Mouse (Mus musculus): ENCODE results near the gene Osbpl8. TPM values are rescaled to one million over a fixed set of nuclear protein-coding genes. Genes with fewer than 3 reads are reported as not detected.

The Osbpl8 gene
- polyA plus RNA-seq, 1 experiment = 25.0 TPM

DNA sequence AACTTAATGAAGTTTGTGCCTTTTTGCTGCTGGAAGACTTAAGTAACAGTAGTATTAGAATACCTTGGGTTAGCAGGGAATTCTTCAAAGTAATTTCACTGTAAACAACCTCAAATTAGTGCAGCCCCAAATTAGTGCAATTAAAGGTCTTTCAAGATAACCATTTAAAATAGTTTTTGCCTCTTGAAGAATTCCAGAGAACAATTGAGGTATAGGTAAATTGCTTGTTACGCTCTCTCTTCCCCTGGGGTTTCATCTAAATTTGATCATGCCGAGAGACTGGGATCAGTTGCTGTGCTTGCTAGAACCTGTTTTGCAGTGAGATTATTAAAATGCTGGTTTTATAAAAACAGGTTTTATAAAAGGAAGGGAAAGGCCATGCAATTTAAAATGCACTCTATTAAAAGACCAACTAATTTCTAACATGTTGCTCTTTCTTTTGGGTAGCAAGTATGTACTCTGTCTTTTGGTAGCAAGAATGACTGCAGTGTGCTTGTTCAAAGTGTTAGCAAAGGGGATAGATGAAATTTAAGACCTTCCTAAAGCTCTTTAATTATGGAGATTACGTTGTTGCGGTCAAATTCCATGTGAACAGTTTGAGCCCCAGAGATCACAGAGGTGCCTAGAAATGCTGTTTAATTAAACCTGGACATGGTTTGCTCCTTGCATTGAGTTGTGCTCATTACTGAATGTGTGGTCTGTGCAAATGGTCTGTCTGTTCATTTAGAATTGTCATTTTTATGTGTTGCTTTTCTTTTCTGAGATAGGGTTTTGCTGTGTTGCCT is 1.7 kb downstream of the Osbpl8 start:
- TF ChIP-seq POLR2A (IDR thresholded peaks at IDR 0.05; ENCODE audit: borderline replicate concordance, control insufficient read depth, low read depth, low read length) (no peak), CTCF (IDR thresholded peaks at IDR 0.05; ENCODE audit: control insufficient read depth, insufficient read depth, low read length) (no peak)
- Histone ChIP-seq H3K4me1 (ENCODE audit: control insufficient read depth, insufficient read depth, low read length) (peaks cover 6% of the 10 kb centered on the region), H3K27ac (ENCODE audit: control insufficient read depth, insufficient read depth, low read depth, low read length, poor library complexity) (no peak overlapping the region), H3K4me3 (replicated peaks; ENCODE audit: control insufficient read depth, low read depth, low read length) (peak overlapping the region; percentile 99)
- WGBS = 10% methylated on average over 4 of the region's 4 CpGs

DNA sequence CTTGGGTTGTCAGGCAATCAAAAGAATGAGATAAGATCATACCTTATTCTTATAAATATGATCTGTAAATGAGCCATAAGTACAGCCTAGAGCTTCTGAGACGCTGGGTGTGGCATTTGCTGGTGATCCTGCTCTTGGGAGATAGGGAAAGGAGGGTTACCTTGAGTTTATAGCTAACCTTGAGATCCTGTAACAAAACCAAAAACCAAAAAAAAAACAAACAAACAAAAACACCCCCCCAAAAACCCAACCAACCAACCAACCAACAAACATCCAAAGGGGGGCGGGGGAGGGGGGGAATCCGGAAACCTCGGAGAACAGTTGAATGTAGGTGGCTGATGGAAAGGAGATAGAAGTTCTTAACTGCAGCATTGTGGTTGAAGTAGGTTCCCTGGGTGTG is 2.9 kb downstream of the Osbpl8 start:
- Histone ChIP-seq H3K4me3 (replicated peaks; ENCODE audit: control insufficient read depth, low read depth, low read length) (no peak overlapping the region), H3K27ac (ENCODE audit: control insufficient read depth, insufficient read depth, low read depth, low read length, poor library complexity) (peak overlapping the region; percentile 19; the same call in 1 of the 2 replicates), H3K4me1 (ENCODE audit: control insufficient read depth, insufficient read depth, low read length) (peaks cover 10% of the 10 kb centered on the region)
- TF ChIP-seq CTCF (IDR thresholded peaks at IDR 0.05; ENCODE audit: control insufficient read depth, insufficient read depth, low read length) = no peak
- TF ChIP-seq POLR2A (IDR thresholded peaks at IDR 0.05; ENCODE audit: borderline replicate concordance, control insufficient read depth, low read depth, low read length) = no peak
- 26% methylated on average over 4 of the region's 4 CpGs for WGBS

DNA sequence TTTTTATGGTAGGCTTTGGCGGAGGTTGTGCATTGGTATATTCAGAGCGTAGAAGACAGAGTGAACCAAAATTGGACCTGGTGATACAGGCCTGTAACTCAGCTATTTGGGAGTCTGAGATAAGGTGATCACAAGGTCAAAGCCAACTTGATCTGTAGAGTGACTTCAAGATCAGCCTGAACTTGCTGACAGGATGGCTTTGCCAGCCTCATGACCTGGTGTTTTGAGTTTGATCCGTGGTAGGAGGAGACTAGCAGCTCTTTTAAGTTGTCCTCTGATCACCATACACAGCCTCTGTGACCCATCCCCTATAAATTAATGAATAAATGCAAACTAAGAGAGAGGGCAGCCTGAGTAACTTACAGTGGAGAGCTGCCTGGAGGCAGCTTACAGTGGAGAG is 3.8 kb downstream of the Osbpl8 start:
- peaks cover 6% of the 10 kb centered on the region for H3K4me1 ChIP-seq (ENCODE audit: control insufficient read depth, insufficient read depth, low read length)
- 41% methylated on average over 3 of the region's 3 CpGs for WGBS
- TF ChIP-seq CTCF (IDR thresholded peaks at IDR 0.05; ENCODE audit: control insufficient read depth, insufficient read depth, low read length) = no peak
- no peak for TF ChIP-seq POLR2A (IDR thresholded peaks at IDR 0.05; ENCODE audit: borderline replicate concordance, control insufficient read depth, low read depth, low read length)
- peak overlapping the region; percentile 66; the same call in 1 of the 2 replicates for H3K27ac ChIP-seq (ENCODE audit: control insufficient read depth, insufficient read depth, low read depth, low read length, poor library complexity)
- no peak overlapping the region for H3K4me3 ChIP-seq (replicated peaks; ENCODE audit: control insufficient read depth, low read depth, low read length)

DNA sequence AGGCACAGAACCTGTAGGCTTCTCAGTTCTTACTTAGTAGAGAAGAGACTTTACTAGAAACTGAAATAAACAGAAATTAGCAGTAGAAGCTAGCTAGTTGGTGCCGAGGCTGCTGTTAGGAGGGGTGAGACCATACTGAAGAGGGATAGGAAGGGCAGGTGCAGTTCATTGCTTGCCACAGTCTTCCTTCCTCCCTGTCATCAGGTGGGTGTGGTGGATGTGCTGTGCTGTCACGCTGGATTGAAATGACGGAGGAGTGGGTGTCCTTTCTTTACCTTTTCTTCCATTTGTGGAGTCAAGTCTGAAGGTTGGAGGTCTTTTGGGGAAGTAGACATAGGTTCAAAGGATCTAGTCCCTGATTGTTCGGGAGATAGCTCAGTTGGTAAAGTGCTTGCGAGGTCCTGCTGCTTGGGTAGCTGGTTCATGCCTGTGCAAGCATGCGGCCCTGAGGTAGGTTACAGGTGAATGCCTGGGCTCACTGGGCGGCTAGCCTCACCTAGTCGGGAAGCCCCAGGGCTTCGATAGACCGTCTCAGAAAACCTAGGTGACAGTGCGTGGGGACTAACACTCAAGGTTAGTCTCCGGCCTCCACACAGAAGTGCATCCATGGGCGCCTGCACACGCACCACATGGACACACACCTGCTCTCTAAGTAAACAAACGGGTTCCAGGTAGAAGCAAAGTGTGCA is 6.8 kb downstream of the Osbpl8 start:
- 55% methylated on average over 15 of the region's 15 CpGs for whole genome bisulfite sequencing
- H3K4me3 ChIP-seq (replicated peaks; ENCODE audit: control insufficient read depth, low read depth, low read length) = no peak overlapping the region
- peaks cover 8% of the 10 kb centered on the region for H3K4me1 ChIP-seq (ENCODE audit: control insufficient read depth, insufficient read depth, low read length)
- TF ChIP-seq CTCF (IDR thresholded peaks at IDR 0.05; ENCODE audit: control insufficient read depth, insufficient read depth, low read length) (peak; percentile 11; the same call in 1 of the 2 replicates), POLR2A (IDR thresholded peaks at IDR 0.05; ENCODE audit: borderline replicate concordance, control insufficient read depth, low read depth, low read length) (no peak)
- no peak overlapping the region; the same call in none of the 2 replicates for H3K27ac ChIP-seq (ENCODE audit: control insufficient read depth, insufficient read depth, low read depth, low read length, poor library complexity)

DNA sequence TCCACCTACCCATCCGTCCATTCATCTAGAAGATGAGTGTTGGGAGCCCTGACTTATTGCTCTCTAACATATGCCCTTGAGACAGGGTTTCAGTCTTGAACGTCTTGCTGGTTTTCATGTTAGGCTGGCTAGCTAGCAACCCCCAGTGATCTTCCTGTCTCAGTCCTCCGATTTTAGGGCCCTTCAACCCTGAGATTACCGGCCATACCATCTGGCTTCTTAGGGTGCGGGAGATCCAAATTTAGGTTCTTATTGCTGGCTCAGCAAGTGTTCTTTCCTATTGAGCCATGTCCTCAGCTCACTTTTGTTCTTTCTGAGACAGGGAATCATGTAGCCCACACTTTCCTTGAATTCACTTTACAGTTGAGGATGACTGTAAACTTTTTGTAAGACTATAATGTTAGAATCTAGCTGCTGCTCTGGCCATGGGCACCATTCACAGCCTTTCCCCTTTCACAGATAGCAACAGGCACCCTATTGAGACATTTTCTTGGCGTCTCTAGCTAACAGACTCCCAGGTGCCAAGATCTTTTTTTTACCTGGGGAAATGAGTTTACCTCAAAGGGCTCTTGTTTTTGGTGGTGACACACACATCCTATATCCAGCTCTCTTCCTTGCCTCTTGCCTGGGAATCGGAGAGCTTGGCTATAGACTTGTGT is 9.2 kb downstream of the Osbpl8 start:
- H3K4me3 ChIP-seq (replicated peaks; ENCODE audit: control insufficient read depth, low read depth, low read length) = no peak overlapping the region
- TF ChIP-seq POLR2A (IDR thresholded peaks at IDR 0.05; ENCODE audit: borderline replicate concordance, control insufficient read depth, low read depth, low read length) (no peak), CTCF (IDR thresholded peaks at IDR 0.05; ENCODE audit: control insufficient read depth, insufficient read depth, low read length) (no peak)
- peaks cover 10% of the 10 kb centered on the region for H3K4me1 ChIP-seq (ENCODE audit: control insufficient read depth, insufficient read depth, low read length)
- WGBS = 62% methylated on average over 7 of the region's 7 CpGs
- H3K27ac ChIP-seq (ENCODE audit: control insufficient read depth, insufficient read depth, low read depth, low read length, poor library complexity) = no peak overlapping the region

DNA sequence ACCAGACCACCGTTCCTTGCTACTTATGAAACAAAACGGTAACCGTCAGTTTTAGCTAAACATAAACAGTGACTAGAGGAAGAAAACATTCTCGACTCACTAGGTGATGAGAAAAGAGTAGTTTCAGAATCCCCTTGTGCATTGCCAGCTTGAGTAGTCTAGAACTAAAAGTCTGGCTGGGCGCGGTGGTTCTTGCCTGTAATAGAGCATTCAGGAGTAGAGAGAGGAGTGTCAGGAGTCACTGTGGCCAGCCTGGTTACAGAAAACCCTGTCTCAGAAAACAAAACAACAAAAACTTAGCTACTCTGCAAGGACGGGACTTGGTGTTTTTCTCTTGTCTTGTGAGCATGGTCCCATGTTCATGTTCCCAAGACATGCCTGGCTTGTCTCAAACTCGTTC is 12.8 kb downstream of the Osbpl8 start:
- Histone ChIP-seq H3K27ac (ENCODE audit: control insufficient read depth, insufficient read depth, low read depth, low read length, poor library complexity) (no peak overlapping the region), H3K4me3 (replicated peaks; ENCODE audit: control insufficient read depth, low read depth, low read length) (no peak overlapping the region), H3K4me1 (ENCODE audit: control insufficient read depth, insufficient read depth, low read length) (peaks cover 3% of the 10 kb centered on the region)
- TF ChIP-seq POLR2A (IDR thresholded peaks at IDR 0.05; ENCODE audit: borderline replicate concordance, control insufficient read depth, low read depth, low read length) (no peak), CTCF (IDR thresholded peaks at IDR 0.05; ENCODE audit: control insufficient read depth, insufficient read depth, low read length) (no peak)
- 56% methylated on average over 8 of the region's 8 CpGs for WGBS

DNA sequence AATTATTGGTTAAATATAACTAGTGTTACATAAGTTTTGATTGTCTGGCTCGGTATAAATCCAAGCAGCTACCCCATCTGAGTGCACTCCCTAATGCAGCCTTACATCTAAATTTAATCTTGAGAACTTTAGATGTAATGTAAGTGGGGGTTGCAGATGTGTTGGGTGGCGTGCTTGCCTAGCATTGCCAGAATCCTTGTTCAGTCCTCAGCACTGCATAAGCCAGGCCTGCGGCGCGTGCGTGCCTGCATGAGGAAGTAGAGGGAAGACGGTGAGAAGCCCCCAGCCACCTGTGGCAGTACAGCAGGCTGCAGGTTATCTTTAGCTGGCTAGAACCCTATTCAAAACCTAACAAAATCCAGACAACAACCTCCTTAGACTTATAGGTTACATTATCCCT is 13.5 kb downstream of the Osbpl8 start:
- WGBS = 24% methylated on average over 7 of the region's 7 CpGs
- Histone ChIP-seq H3K27ac (ENCODE audit: control insufficient read depth, insufficient read depth, low read depth, low read length, poor library complexity) (no peak overlapping the region), H3K4me1 (ENCODE audit: control insufficient read depth, insufficient read depth, low read length) (peaks cover 3% of the 10 kb centered on the region), H3K4me3 (replicated peaks; ENCODE audit: control insufficient read depth, low read depth, low read length) (no peak overlapping the region)
- TF ChIP-seq POLR2A (IDR thresholded peaks at IDR 0.05; ENCODE audit: borderline replicate concordance, control insufficient read depth, low read depth, low read length) (no peak), CTCF (IDR thresholded peaks at IDR 0.05; ENCODE audit: control insufficient read depth, insufficient read depth, low read length) (no peak; the same call in 1 of the 2 replicates)

DNA sequence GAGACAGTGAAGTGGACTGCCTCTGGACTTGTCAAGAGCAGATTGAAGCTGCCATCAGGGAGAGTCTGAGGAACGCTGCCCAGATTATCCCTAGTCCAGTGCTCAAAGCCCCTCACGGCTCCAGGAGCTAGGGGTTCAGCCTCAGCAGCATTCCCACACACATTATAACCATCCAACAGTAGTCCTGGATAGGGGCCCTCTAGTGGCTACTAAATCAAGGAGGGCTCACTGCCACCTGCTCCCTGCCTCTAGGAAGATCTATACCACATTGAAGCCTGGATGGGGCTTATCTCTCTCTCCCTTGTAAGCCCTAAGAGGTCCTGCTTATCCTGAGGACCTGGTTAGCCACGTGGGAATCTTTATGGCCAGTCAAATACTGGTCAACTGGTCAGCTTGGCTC is 16.1 kb downstream of the Osbpl8 start:
- WGBS = 72% methylated on average over 3 of the region's 3 CpGs
- no peak overlapping the region for H3K4me3 ChIP-seq (replicated peaks; ENCODE audit: control insufficient read depth, low read depth, low read length)
- H3K27ac ChIP-seq (ENCODE audit: control insufficient read depth, insufficient read depth, low read depth, low read length, poor library complexity) = no peak overlapping the region
- peaks cover 2% of the 10 kb centered on the region for H3K4me1 ChIP-seq (ENCODE audit: control insufficient read depth, insufficient read depth, low read length)
- no peak for TF ChIP-seq POLR2A (IDR thresholded peaks at IDR 0.05; ENCODE audit: borderline replicate concordance, control insufficient read depth, low read depth, low read length)
- 0 out of 2 replicates have a peak, but pooled peaks have one; percentile 13 for TF ChIP-seq CTCF (IDR thresholded peaks at IDR 0.05; ENCODE audit: control insufficient read depth, insufficient read depth, low read length)

Measured in bone marrow, adult 2 months (tissue).